Mouse (Mus musculus): ENCODE measurements around the gene Mt3.

GRCm38 (mm10) chr8:94186542-94186941 lies 34.1 kb downstream of the Mt3 start:
- TF ChIP-seq CTCF (IDR thresholded peaks at IDR 0.05; ENCODE audit: control insufficient read depth, insufficient read depth, low read length) (peak; percentile 66), POLR2A (IDR thresholded peaks at IDR 0.05; ENCODE audit: borderline replicate concordance, control insufficient read depth, low read depth, low read length) (no peak)
